Mouse (Mus musculus) hindbrain, embryonic 13.5 days (tissue): ENCODE data around the gene Rem1. TPM values are rescaled to one million over a fixed set of nuclear protein-coding genes. Genes with fewer than 3 reads are reported as not detected.

Source experiments
- ATAC-seq: fragments of 200-750 bp; cut with Nextera tagmentation; 2 replicates; pipeline ENCODE4 v1.8.0; 2017; ENCODE audit warnings: moderate TSS enrichment; ENCODE audit not compliant: low FRiP score
- H3K27ac ChIP-seq: fragments of 300-500 bp; sonication (generic); 2 replicates; pipeline ENCODE4 v1.5.1; 2015; ENCODE audit warnings: inconsistent platforms, mild to moderate bottlenecking, moderate library complexity
- H3K27me3 ChIP-seq: fragments of 300-500 bp; sonication (generic); 2 replicates; pipeline ENCODE4 v1.6.1; 2015; ENCODE audit warnings: mild to moderate bottlenecking, inconsistent platforms
- H3K36me3 ChIP-seq: fragments of 300-500 bp; sonication (generic); 2 replicates; pipeline ENCODE4 v1.6.1; 2015; ENCODE audit warnings: mild to moderate bottlenecking, inconsistent platforms
- H3K4me1 ChIP-seq: fragments of 300-500 bp; sonication (generic); replicated peaks from 2 replicates; pipeline ENCODE4 v1.6.1; 2015; ENCODE audit warnings: inconsistent platforms
- H3K4me2 ChIP-seq: fragments of 300-500 bp; sonication (generic); 2 replicates; pipeline ENCODE4 v1.6.1; 2015; ENCODE audit warnings: inconsistent platforms, mild to moderate bottlenecking, moderate library complexity
- H3K4me3 ChIP-seq: fragments of 300-500 bp; sonication (generic); 2 replicates; pipeline ENCODE4 v1.5.1; 2015; ENCODE audit warnings: mild to moderate bottlenecking, inconsistent platforms
- H3K9ac ChIP-seq: fragments of 300-500 bp; sonication (generic); 2 replicates; pipeline ENCODE4 v1.6.1; 2015; ENCODE audit warnings: mild to moderate bottlenecking, inconsistent platforms
- H3K9me3 ChIP-seq: fragments of 300-500 bp; sonication (generic); 2 replicates; pipeline ENCODE4 v1.6.1; 2016; ENCODE audit warnings: inconsistent platforms
- WGBS: fragments of 180-500 bp; shearing (Covaris S2); methylation state at CpG from one replicate; pipeline ENCODE4 v1.1.7; 2015; 5-methylcytosine and 5-hydroxymethylcytosine counted together
- polyA plus RNA-seq: library from polyadenylated mRNA; unstranded; fragments of >200 nt; fragmentation: Nextera tagmentation; extraction: Ambion mirVana; gene quantifications from 2 replicates; pipeline ENCODE4 v1.2.1, GENCODE M21; 2015

Rem1 gene
- polyA plus RNA-seq, 1 experiment from 2014 or later: 0.57 TPM

DNA sequence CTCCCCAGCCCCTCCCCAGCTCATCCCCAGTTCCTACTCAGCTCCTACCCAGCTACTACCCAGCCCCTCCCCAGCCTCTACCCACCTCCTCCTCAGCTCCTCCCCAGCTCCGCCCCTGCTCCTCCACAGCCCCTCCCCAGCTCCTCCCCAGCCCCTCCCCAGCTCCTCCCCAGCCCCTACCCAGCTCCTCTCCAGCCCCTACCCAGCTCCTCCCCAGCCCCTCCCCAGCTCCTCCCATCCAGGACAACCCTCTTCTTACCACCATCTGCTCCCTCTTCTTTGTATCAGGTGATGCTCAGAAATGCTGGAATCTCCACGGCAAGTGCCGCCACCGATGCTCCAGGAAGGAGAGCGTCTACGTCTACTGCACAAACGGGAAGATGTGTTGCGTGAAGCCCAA lies 14.6 kb upstream of the Rem1 start:
- H3K4me3 ChIP-seq: no peak overlapping the region
- H3K27me3 ChIP-seq: no peaks in the 10 kb centered on the region
- no peaks in the 10 kb centered on the region for H3K36me3 ChIP-seq
- no peaks in the 10 kb centered on the region for H3K4me1 ChIP-seq
- 30% methylated on average over 7 of the region's 8 CpGs for WGBS
- ATAC-seq: no peak
- peaks cover 4% of the 10 kb centered on the region; the same call in 1 of the 2 replicates for H3K9me3 ChIP-seq
- no peak overlapping the region for H3K9ac ChIP-seq
- no peak overlapping the region for H3K27ac ChIP-seq
- H3K4me2 ChIP-seq: no peak overlapping the region

DNA sequence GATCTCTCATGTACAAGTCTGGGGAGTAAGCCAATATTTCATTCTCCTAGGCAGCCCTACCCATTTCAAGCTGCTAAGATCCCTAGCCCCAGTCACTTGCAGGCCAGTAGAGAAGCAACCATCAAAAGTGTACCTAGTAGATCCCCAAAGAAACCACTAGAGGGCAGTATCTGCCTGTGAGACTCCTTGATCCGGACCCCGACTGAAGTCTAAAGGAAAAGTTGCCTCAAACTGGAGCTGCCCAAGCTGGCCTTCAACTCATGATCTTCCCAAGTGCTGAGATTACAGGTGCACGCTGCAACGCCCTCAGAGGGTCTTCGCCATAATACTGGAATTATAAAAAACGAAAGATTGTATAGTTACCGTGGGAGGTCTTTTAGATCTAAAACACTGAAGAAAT lies 11.2 kb upstream of the Rem1 start:
- peaks cover 3% of the 10 kb centered on the region; the same call in 1 of the 2 replicates for H3K27me3 ChIP-seq
- 6% methylated on average over 7 of the region's 7 CpGs for WGBS
- ATAC-seq: no peak

DNA sequence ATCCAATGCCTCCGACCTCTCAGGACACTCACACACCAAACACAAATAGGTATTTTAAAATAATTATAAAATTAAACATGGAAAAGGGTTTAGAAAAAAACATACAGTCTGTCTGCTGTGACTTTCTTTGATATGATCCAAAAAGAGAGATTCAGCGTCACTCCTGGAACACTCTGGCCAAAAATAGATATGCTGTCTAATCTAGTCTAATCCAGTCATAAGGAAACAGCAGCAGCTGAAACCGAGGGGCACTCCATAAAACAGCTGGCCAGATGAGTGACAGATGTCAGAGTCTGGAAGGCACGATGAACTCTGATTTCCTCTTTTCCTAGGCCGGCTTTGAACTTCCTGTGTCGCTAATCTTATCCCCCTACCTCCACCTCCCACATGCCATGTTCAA lies 10.3 kb upstream of the Rem1 start:
- H3K4me1 ChIP-seq: no peaks in the 10 kb centered on the region
- no peak for ATAC-seq

More for the DNA sequence above, 11.2 kb upstream of the Rem1 start:
- Histone ChIP-seq H3K9ac (no peak overlapping the region), H3K4me2 (no peak overlapping the region), H3K4me3 (no peak overlapping the region), H3K36me3 (no peaks in the 10 kb centered on the region), H3K27ac (no peak overlapping the region), H3K4me1 (no peaks in the 10 kb centered on the region), H3K9me3 (no peaks in the 10 kb centered on the region)

DNA sequence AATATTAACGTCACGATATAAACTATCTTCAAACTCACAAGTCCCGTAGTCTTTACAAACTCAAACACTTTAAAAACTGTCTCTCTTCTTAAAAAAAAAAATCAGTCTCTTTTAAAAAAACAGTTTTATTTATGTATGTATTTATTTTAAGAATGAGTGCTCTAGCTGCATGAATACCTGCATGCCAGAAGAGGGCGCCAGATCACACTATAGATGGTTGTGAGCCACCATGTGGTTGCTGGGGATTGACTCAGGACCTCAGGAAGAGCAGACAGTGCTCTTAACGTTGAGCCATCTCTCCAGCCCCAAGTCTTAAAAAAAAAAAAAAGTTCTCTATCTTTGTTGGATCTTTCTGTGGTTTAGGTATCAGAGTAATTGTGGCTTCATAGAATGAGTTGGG lies 9.4 kb upstream of the Rem1 start:
- H3K9ac ChIP-seq: no peak overlapping the region
- no peaks in the 10 kb centered on the region for H3K36me3 ChIP-seq
- peaks cover 3% of the 10 kb centered on the region; the same call in 1 of the 2 replicates for H3K27me3 ChIP-seq
- 59% methylated on average over 5 of the region's 5 CpGs for WGBS
- ATAC-seq: no peak
- H3K4me1 ChIP-seq: no peaks in the 10 kb centered on the region
- no peak overlapping the region for H3K27ac ChIP-seq
- H3K4me3 ChIP-seq: no peak overlapping the region
- no peak overlapping the region for H3K4me2 ChIP-seq
- H3K9me3 ChIP-seq: no peaks in the 10 kb centered on the region

More for the DNA sequence above, 10.3 kb upstream of the Rem1 start:
- Histone ChIP-seq H3K27ac (no peak overlapping the region), H3K9ac (no peak overlapping the region), H3K9me3 (no peaks in the 10 kb centered on the region), H3K4me2 (no peak overlapping the region), H3K4me3 (no peak overlapping the region), H3K36me3 (no peaks in the 10 kb centered on the region), H3K27me3 (peaks cover 3% of the 10 kb centered on the region; the same call in 1 of the 2 replicates)
- WGBS: 87% methylated on average over 6 of the region's 6 CpGs

DNA sequence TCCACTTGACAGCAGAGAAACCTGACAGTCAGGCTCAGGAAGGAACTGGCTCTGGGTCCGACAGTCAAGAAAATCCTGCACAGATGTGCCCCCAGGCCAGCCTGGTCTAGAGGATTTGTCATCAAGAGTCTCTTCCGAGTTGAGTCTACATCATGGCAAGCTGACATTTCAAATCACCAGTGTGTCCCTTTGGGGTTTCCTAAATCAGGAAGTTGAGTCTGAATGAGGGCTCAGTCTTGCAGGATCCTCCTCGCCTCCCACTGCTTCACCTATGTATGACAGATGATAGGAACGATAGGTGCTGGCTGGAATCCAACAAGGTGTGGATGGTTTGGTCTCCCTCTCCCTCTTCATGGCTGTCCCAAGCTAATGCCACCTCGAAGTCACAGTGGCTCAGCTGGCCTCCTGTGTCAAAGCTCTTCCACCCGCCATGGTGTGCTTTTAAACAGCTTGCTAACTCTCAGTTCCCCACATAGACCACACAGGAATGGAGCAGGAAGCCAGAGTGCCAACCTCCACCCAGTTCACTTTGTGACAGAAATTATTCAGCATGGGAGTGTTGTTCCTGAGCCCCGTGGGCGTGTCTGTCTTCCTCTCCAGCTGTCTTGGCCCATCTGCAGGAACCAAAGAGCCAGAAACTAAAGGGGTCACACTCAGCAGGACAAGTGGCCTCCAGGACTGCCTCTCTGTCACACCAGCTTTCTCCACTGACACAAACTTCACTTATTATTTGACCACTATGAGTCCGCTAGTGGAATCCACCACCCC lies 6.2 kb upstream of the Rem1 start:
- ATAC-seq: no peak
- H3K4me3 ChIP-seq: no peak overlapping the region
- H3K4me2 ChIP-seq: no peak overlapping the region
- peaks cover 5% of the 10 kb centered on the region for H3K4me1 ChIP-seq
- H3K9ac ChIP-seq: no peak overlapping the region; the same call in 1 of the 2 replicates
- H3K27me3 ChIP-seq: peaks cover 14% of the 10 kb centered on the region
- WGBS: 75% methylated on average over 9 of the region's 9 CpGs
- no peak overlapping the region for H3K27ac ChIP-seq
- no peaks in the 10 kb centered on the region for H3K36me3 ChIP-seq
- H3K9me3 ChIP-seq: no peaks in the 10 kb centered on the region

DNA sequence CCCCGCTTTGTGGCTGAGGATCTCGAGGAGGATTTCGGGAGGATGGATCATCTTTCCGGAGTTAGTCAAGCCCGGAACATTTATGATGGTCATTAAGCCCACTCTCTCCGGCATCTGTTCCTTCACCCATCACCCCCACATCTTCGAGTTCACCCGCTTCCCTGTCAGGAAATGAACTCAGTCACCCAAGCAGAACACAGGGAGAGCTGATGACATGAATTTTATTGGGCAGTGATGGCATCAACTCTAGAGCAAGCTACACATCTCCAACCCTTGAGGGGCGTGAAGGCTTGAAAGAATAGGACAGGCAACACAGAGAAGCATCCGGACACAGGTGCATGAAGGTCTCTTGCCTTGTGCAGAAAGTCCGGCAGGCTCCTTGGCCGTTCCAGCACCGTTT lies 4.6 kb upstream of the Rem1 start:
- 88% methylated on average over 13 of the region's 13 CpGs for WGBS
- Histone ChIP-seq H3K27ac (no peak overlapping the region), H3K27me3 (peaks cover 30% of the 10 kb centered on the region), H3K4me2 (no peak overlapping the region), H3K4me3 (no peak overlapping the region), H3K9me3 (no peaks in the 10 kb centered on the region), H3K36me3 (no peaks in the 10 kb centered on the region), H3K4me1 (peaks cover 13% of the 10 kb centered on the region), H3K9ac (no peak overlapping the region)
- no peak for ATAC-seq

DNA sequence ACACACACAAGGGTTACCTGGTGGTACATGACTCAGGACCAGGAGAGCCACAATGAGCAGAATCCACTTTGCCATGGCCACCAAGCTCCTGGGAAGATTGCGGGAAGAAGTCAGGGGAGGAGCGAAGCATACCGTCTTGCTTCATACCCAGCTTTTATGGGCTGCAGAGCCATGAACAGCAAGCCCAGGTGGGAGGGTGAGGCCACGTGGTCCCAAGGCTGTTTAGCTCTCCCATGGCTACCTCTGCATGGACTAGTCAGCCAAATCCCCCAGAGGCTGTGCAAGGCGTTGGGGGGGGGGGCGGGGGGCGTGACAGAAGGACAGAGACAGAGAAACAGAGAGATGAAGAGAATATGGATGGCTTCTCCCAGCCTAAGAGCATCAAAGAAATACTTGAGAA lies 3.8 kb upstream of the Rem1 start, which contains the start of gene Defb25:
Gene Defb25 (minus strand): TSS at position 101 of the 400 bp plus-strand sequence.
- Histone ChIP-seq H3K36me3 (no peaks in the 10 kb centered on the region), H3K9ac (no peak within 1 kb of the TSS), H3K4me1 (peaks cover 17% of the 10 kb centered on the region), H3K27me3 (peaks cover 38% of the 10 kb centered on the region), H3K4me2 (no peak within 1 kb of the TSS), H3K4me3 (no peak within 1 kb of the TSS), H3K27ac (no peak within 1 kb of the TSS), H3K9me3 (no peaks in the 10 kb centered on the region)
- no peak for ATAC-seq
- WGBS: 84% methylated on average over 7 of the region's 7 CpGs

DNA sequence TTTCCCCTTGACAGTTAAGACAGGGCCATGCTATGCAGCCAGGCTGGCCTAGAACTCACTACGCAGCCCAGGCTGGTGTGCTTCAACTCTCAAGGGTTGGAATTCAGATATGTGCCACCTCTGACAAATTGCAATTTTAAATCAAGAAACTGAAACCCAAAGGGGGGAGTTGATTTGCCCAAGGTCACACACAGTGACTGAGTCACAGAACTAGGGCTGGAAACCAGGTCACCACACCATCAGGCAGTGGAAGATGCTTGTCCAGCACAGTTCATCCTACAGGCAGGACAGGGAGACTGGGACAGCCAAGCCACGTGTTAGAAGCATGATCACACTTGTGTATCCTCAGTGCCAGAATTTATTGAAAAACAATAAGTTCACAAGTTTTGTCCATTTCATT lies 2.2 kb upstream of the Rem1 start:
- H3K27ac ChIP-seq: no peak overlapping the region
- H3K36me3 ChIP-seq: no peaks in the 10 kb centered on the region
- H3K9me3 ChIP-seq: no peaks in the 10 kb centered on the region
- H3K4me1 ChIP-seq: peaks cover 17% of the 10 kb centered on the region
- 83% methylated on average over 2 of the region's 2 CpGs for WGBS
- no peak overlapping the region for H3K9ac ChIP-seq
- no peak for ATAC-seq
- no peak overlapping the region for H3K4me3 ChIP-seq
- H3K4me2 ChIP-seq: no peak overlapping the region
- H3K27me3 ChIP-seq: peaks cover 51% of the 10 kb centered on the region

DNA sequence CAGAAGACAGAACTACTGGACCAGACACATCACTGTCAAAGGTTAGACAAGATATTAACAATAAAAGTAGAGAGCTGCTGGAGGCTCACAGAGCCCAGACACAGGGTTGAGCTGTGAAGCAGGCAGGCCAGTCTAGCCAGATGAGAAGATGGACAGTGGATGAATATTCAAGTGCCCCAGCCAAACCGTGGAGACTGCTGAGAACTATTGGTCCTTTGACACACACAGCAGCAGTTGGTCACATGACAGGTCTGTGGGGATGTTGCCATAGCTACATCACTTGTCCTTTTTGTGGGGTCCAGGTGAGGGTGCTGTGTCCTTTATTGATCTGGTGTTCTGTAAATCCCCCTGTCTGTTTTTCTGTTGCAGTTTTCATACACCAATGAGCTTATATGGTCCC lies 1.5 kb upstream of the Rem1 start:
- ATAC-seq: peak; percentile 36; the same call in 1 of the 2 replicates
- peaks cover 57% of the 10 kb centered on the region for H3K27me3 ChIP-seq

DNA sequence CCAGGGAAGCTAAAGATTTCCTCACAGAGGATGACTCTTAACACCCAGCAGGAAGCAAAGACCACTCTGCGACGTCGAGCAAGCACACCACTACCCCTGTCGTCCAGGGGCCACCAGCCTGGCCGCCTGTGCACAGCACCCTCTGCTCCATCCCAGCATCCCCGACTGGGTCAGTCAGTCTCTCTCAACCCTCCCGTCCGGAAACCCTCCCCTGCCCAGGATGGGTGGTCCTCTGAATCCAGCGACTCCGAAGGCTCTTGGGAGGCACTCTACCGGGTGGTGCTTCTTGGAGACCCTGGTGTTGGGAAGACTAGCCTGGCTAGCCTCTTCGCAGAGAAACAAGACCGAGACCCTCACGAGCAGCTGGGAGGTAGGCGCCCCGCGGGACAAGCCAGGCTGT lies 1.3 kb downstream of the Rem1 start:
- WGBS: 48% methylated on average over 17 of the region's 17 CpGs
- no peak overlapping the region for H3K9ac ChIP-seq

More for the DNA sequence above, 1.5 kb upstream of the Rem1 start:
- Histone ChIP-seq H3K4me2 (no peak overlapping the region), H3K27ac (no peak overlapping the region), H3K9ac (no peak overlapping the region), H3K36me3 (no peaks in the 10 kb centered on the region), H3K9me3 (no peaks in the 10 kb centered on the region), H3K4me3 (no peak overlapping the region), H3K4me1 (peaks cover 17% of the 10 kb centered on the region)
- WGBS: 4% methylated on average over 1 of the region's 1 CpGs

DNA sequence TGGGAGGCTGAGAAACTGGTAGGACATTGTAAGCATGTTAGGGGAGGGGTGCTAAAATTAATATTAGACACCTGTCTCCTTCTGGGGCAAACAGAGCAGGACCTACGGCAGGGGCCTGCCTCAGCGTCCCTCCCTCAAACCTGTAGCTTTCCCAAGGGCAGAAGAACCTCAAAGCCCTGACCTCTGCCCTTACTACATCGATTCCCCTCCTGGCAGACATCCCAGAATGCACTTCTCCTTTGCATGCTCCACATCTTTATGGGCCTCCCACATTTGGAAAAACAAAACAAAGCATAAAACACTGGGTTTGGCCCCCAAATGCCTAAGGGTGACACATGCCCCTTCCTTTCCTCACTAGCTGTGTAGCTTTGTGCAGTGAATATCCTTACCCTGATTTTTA lies 2.5 kb downstream of the Rem1 start:
- H3K27me3 ChIP-seq: peaks cover 56% of the 10 kb centered on the region
- no peak overlapping the region for H3K4me3 ChIP-seq
- WGBS: 78% methylated on average over 3 of the region's 3 CpGs
- no peaks in the 10 kb centered on the region for H3K36me3 ChIP-seq
- H3K9me3 ChIP-seq: no peaks in the 10 kb centered on the region
- H3K4me2 ChIP-seq: no peak overlapping the region
- no peak overlapping the region for H3K9ac ChIP-seq
- H3K4me1 ChIP-seq: peaks cover 21% of the 10 kb centered on the region
- ATAC-seq: no peak
- no peak overlapping the region for H3K27ac ChIP-seq

More for the DNA sequence above, 1.3 kb downstream of the Rem1 start:
- no peak overlapping the region for H3K4me2 ChIP-seq
- no peak overlapping the region for H3K27ac ChIP-seq
- no peaks in the 10 kb centered on the region for H3K36me3 ChIP-seq
- H3K27me3 ChIP-seq: peaks cover 57% of the 10 kb centered on the region
- H3K9me3 ChIP-seq: no peaks in the 10 kb centered on the region
- no peak for ATAC-seq
- no peak overlapping the region for H3K4me3 ChIP-seq
- H3K4me1 ChIP-seq: peaks cover 17% of the 10 kb centered on the region

DNA sequence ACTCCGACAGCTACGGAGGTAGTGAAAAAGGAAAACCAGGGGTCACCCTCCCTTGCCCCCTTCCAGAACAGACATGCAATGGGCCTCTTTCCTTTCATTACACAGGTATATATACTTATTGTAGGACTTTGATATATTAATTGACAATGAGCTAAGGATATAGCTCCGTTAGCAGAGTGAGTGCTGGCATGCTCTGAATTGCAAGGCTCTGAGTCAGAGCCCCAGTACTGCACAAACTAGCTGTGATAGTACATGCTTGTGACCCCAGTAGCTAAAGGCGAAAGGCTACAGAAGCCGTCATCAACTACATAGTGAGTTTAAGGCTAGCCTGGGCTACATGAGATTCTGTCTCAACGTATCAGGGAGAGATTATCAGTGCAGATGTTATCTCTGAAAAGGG lies 3.2 kb downstream of the Rem1 start:
- Histone ChIP-seq H3K9me3 (no peaks in the 10 kb centered on the region), H3K27ac (no peak overlapping the region), H3K36me3 (no peaks in the 10 kb centered on the region), H3K4me1 (peaks cover 21% of the 10 kb centered on the region), H3K4me3 (no peak overlapping the region), H3K4me2 (no peak overlapping the region), H3K27me3 (peaks cover 53% of the 10 kb centered on the region), H3K9ac (no peak overlapping the region)
- WGBS: 91% methylated on average over 6 of the region's 6 CpGs
- no peak for ATAC-seq

DNA sequence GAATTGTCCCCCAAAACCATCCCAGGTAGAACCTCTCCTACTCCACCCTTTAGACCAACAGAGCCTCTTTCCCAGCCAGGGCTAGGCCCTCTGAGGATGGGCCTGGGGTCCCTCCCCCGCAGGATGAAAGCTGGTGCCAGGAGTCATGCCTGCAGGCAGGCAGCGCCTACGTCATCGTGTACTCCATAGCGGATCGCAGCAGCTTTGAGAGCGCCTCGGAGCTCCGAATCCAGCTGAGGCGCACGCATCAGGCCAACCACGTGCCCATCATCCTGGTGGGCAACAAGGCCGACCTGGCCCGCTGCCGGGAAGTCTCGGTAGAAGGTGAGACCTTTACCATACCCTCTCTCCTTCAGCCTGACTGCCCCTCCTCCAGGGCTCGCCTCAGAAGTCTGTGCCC lies 6.6 kb downstream of the Rem1 start:
- Histone ChIP-seq H3K27ac (no peak overlapping the region), H3K36me3 (no peaks in the 10 kb centered on the region), H3K4me3 (no peak overlapping the region), H3K4me2 (peak overlapping the region; percentile 26), H3K27me3 (peaks cover 21% of the 10 kb centered on the region), H3K4me1 (peaks cover 4% of the 10 kb centered on the region; the same call in 1 of the 2 replicates), H3K9ac (peak overlapping the region; percentile 56), H3K9me3 (no peaks in the 10 kb centered on the region)
- WGBS: 44% methylated on average over 17 of the region's 17 CpGs
- ATAC-seq: no peak
